Mouse (Mus musculus): ENCODE measurements around the gene Pth2.
A peak's percentile ranks its signal among the peaks of the same experiment; 100 is the strongest.

DNA sequence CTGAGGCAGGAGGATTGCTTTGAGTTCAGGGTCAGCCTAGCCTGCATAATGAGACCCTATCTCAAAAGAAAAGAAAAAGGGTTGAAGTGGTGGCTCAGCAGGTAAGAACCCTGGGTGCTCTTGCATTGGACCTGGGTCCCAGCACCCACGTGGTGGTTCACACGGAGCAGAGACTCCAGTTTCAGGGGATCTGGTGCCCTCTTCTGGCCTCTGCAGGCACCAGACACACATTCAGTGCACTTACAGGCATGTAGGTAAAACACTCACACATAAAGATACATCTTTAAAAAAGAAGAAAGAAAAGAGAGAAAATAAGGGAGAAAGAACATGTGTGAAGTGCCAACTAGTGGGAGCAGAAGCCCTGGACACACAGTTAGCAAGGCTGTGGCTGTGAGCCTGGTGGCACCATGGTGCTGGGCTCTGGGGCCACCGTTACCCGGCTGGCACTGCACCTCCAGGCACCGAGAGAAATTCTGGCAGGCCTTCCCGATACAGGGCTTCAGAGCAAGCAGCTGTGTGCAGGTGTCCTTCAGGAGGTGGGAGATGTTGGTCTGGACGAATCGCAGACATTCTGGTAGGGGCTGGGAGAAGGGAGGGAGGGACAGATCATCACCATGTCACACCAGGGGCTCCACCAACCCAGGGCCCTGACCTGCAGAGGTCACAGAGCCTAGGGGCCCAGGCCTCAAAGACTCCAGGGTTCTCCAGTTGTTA, 47.2 kb upstream of the Pth2 start:
- TF ChIP-seq CTCF (IDR thresholded peaks at IDR 0.05; ENCODE audit: low read depth) (0 out of 2 replicates have a peak, but pooled peaks have one; percentile 8), EP300 (IDR thresholded peaks at IDR 0.05; ENCODE audit: low read depth) (no peak)

Data from heart, postnatal 0 days (tissue).